Mouse (Mus musculus) thymus, postnatal 14 days (tissue): ENCODE results near the gene Mrpl10.

ENCODE experiments used
- DNase-seq: peaks from one replicate; pipeline ENCODE4 v3.0.0; 2021

Mrpl10 gene

DNA sequence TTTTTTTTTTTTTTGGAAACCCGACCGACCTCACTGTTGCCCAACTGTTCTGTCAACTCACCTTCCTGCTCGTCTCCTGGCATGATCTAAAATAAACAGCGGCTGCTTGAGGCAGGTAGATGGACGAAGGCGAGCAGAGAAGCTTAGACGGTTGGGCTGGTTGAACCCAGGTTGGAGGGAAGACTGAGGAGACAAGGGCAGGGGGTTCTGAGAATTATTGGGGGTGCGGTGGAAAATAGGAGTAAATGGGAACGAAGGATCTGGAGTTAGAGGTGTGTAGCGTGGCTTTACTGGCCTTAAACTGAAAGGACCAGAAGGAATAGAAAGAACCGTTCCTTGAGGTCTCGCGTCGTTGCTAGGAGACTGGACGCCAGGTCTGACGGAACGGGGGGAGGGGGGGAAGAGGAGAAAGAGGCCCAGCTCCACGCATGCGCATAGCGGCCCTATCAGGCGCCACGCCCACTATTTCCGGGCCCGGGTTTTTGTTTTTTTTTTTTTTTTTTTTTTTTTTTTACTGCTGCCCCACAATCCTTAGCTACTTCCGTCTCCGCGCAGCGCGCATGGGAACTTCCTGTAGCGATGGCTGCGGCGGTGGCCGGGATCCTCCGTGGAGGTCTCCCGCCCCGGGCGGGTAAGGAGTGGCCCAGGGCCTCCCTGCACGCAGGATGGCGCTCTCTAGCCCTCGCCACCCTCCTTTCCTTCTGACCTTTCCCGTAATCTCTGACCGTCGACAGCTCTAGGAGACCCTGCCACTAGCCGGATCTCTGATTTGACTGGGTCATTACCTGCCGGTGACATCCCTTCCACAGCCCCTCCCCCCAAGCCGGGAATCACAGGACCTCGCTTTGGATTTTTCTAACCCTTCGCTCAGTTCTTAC is at the start of gene Mrpl10, which contains the start of gene Lrrc46:
Mrpl10 (plus strand) TSS at position 539 of the 878 bp plus-strand sequence.
Lrrc46 (minus strand) TSS at position 386 of the 878 bp plus-strand sequence.
- DNase-seq: peak; percentile 93

DNA sequence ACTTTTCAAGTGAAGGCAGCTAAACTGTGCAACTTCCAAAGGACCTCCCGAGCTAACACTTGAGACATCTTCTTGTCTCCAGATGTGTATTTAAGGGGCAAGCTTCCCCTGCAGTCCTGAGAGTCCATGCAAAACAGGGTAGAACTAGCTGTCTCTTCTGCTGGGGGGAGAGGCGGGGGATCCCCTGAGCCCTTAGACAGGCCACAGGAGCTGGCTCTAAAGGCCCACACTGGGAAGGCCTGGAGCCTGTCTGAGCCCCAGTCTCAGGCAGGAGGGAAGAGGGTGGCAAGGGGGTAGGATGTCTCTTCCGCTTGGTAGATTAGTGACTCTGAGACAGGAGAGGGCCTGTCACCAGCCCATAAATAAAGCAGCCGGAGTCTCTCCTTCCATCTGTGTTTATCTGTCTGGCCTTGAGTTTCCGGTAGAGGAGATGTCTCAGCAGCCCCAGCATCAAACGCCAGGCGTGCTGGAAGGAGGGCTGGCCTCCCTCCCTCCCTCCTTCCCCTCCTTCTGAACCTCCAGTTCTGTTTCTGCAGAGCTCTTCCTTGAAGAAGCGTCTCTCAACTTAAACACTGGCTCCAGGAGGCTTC is 48.5 kb upstream of the Mrpl10 start:
- peak; percentile 56 for DNase-seq

DNA sequence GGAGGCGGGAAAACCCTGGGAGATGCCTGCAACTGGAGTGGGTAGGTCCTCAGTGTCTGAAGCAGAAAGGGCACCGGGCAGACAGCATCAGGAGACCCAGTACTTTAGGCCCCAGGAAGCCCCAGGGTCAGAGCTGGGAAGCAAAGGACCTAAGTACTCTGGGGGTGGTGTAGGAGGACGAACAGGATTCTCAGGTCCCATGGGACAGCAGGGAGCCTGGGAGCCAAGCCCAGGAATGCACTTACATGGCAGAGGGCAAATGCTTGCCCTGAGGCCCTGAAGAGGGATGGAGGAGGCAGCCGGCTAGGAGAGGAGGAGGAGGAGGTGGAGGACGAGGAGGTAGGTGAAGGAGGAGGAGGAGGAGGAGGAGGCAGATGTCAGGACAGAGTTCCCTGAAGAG is 46.3 kb upstream of the Mrpl10 start:
- no peak for DNase-seq

DNA sequence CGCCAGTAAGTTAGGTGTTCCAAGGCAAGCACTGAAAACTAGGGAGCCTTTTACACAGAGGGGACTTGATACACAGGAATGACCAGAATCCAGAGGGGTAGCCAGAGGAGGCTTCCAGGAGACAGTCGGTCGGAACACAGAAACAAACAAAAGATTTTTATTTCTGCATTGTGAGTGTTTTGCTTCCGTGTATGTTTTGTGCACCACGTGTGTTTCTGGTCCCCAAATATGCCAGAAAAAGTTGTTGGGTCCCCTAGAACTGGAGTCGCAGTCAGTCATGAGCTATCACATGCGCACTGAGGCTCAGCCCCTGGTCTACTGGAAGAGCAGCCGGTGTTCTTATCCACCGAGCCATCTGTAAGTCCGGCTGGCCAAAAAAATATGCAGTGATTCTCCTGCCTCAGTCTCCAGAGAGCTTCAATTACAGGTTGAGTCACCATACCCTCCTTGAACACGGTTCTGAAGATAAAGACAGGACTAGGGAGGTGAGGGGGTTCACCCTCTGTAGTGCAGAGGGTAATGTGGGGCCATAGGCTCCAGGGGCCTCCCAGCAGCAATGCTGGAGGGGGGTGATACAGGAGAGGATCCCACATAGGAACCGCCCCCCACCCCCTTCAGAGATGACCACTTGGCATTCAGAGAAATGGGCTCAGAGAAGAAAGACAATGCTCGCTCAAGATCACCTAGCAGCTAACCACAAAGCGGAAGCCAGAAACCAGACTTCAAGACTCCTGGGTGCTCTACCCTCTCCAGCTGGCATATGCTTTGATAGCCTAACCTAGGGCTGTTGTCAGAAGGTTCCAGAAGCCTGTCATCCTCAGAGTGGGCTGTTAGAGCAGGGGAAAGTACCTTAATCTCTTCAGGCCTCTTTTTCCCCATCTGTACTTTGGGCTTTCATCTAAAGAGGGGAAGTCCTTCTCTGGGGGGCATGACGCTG is 45.3 kb upstream of the Mrpl10 start:
- peak; percentile 80 for DNase-seq

DNA sequence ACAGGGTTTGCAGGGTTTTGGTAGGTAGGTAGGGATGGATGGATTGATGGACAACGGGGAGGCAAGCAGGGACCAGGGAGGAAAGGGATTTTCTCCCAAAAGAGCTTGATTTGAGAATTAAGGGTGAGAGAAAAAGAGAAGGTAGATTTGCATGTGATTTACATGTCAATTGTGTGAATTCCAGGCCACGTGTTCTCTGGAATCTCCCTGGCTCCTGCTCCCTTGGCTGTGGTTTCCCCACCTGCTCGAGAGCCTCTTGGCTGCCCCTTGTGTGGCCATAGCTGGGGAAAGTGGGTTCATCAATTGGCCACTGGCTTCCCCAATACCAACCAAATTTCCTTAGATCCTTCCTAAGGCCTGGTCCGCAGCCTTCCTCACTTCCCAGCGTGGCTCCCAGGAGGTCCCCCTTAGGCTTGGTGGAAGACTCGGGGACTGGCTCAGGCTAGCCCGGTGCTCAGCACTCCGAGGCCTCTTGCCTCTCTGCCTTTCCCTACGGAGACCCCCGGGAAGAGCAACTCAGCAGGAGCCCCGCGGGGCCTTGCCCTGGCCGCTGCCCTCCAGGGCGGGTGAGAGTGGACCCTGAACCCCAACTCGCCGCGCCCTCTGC is 44.5 kb upstream of the Mrpl10 start:
- no peak for DNase-seq

DNA sequence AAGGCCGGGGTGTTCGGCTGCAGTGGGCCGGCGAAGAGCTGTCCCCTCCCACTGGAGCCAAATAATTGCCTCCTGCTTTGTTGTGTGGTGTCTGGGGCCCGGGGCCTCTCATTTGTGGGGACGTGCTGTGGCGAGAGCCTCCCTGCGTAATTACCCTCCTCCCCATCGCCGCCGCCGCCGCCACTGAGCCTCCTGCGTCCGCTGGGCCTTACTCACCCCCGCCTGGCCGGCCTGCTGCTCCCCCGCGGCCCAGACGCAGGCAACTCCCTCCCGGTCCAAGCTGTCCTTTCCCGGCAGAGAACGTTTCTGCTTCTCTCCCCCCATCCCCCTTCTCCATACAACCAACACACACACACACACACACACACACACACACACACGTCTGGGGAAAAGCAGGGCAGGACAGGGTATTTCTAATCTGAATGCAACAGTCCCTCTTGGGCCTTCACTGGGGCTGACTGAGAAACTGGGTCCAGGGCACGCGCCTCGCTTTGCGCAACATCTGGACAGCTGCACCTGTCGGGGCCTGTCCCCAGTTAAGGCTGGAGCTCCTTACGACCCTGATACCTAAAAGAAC is 43.9 kb upstream of the Mrpl10 start:
- DNase-seq: peak; percentile 39

DNA sequence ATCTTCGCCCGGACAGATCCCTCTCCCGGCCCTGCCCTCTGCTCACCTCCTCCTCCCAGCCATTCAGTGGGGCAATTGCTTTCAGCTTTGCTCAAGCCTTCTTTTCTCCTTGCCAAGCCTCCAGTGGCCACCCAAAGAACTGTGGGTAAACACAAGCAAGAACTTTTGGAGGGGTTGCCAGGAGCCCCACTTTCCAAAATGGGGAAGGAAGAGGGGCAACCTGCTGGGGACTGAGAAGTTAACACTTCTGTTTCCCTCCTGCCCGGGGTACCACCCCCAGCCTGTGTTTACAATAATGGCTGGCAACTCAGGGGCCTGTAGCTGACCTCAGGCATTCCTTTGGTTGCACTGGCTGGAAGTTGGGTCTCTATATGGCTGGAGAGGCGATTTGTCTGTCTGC is 38.2 kb upstream of the Mrpl10 start:
- DNase-seq: no peak

DNA sequence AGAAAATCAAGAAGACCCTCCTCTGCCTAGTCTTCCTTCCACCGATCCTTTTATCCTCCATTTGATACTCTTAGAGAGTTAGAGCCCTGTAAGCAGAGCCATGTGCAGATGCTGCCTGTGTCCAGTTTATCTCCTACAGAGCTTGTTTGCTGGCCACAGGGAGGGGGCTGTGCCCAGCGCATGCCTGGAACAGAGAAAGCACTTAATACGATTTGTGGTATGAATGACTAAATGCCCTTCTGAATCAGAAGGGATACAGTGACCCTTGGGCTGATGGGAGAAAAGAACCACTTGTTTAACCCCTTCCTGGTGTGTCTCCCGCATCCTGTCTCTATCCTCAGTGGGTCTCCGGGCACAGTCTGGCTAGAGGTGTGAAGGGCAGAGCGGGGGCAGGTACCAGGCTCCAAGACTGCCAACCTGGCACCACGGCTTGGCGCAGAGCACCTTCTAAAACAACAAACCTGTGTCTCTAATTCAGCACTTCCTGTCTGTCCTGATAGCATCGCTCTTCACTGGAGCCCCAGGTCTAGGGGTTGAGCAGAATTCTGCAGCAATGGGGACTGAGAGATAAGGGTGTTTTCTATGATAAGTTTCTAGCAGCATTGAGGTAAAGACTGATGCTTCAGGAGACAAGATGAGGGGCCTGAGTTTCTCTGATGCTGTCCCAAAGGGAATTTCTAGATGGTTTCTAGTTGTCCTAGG is 34.1 kb upstream of the Mrpl10 start:
- peak; percentile 30 for DNase-seq

DNA sequence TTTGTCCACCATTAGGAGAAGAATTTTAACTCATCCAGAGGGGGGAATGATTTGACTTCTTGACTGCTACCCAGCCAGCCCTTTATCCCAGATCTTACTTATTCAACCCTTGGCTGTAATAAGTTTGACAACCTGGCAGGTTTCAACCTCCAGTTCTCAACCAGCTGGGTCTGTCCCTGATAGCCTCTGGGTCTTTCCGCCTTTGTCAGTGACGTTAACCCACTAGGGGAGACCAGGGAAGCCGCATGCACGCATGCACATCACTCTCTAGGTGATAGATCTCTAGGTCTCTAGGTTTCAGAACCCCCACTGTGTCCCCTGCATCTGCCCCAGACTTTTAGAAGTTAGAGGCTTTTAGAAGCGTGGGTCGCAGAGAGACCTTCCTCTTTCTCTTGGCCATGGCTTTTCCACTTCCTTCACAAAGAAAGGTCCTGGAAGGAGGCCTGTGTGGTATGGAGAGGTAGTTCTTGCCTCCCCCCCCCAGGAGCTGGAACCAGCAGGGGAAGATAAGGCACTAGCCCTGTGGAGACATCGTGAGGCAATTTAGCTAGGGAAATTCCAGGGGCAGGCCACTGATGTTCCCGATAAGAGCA is 32.1 kb upstream of the Mrpl10 start:
- DNase-seq: no peak

DNA sequence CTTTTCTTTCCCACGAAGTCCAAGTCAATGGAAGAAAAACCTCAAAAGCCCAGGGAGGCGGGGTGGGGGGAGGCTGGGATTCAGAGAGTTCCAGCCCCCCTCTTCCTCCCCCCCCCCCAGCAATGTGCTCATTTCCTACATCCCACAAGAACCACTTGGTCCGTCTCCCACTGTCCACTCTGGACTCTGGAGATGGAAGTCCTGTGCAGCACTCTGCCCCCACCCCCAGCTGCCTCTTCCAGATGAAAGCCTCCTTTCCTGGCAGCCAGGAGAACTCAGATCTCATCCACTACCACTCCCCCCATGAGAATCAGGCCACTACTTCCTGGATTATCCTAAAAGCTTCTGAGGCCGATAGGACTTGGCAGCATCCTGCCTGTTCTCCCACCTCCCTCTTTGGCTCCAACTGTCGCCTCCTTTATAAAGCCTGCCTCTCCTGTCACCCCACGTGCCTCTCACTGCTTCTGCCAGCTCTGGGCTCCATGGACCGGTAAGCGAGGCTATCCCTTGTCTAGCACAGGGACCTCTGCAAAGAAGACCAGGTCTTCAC is 28.2 kb upstream of the Mrpl10 start, which contains the start of gene Sp6:
Sp6 (plus strand) TSS at position 274 of the 550 bp plus-strand sequence.
- DNase-seq: no peak

DNA sequence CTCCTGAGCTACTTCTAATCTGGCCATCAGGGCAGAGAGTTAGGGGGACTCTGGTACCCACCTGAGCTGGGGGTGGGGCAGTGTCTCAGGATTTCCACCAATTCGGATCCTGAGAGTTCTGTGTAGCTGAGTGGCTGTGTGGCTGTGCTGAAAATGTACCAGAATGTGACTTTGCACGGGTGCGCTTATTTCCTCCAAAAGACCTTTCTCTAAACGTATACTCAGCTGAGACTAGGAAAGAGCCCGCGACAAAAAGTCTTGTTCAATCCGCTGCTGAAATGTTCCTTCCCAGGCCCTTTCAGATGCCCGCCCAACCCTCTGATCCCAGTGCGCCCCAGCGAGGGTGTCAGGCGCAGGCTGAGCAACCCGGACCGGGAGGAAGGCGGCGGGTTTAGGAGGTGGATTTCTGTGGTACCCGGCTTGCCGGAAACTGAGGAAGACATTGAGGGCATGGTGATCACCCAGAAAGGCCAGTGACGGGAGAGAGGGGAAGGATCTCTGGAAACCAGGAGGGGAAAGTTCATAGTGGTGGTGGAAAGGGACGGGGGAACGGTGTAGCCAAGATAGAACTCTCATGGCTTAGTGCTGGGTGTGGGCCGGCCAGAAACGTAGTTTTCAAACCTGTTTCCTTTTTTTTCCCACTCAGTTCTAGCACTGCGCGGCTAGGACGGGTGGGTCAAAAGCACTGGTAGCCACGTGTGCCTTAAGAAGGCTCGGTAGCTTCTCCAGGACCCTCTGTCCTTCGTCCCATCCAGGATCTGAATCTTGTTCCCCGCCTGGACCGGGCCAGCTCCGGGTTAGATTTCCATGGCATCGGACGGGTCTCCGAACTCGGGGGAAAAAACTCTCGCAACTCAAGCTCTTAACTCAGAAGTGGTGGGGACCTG is 23.4 kb upstream of the Mrpl10 start:
- peak; percentile 23 for DNase-seq

DNA sequence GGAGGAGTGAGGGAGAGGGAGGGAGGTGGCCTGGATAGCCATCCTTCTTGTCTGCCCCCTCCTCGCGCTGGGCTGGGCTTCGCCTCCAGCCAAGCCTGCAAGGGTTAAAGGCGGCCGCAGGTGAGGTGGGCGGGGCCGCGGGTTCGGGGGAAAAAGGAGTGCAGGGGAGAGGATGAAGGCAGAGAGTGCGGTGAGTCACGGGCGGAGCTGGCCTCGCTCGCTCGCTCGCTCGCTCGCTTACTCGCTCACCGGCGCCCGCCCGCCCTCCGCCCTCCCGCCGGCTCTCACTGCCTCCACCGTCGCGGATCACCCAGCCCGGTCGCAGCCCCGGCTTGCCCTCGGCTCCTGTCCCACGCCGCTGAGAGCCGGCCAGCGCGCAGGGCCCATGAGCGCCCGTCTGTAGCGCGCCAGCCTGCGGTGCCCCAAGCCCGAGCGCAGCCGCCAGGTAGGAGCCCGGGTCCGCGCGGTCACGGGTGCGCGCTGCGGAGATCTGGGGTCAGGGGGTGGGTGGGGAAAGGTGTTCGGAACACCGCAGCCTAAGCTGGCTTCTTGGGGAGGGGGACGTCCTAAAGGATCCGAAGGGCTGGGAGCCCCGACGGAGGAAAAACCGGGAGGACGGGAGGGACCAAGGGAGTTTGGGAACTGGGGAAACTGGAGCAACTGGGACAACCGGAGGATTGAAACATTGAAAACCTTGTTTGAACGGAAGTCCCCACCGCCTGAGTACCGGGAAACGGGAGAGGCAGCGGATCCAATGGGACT is 22.6 kb upstream of the Mrpl10 start:
- DNase-seq: peak; percentile 70

DNA sequence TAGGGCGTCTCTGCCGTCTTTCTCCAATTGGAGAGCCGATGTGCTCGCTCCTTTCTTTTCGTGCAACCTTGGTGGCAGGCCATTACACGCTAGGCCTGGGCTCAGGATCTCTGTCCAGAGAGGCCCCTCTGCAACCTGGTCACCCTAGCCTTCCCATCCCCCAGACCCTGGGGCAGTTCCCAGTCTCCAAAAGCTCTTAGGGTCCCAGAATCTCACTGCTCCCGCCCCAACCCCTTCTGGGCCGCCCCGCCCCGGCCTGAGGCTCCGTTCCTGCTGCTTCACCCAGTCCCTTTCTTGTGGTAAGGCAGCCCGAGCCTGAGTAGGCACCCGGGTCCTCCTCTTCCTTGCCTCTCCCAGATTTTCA is 22.0 kb upstream of the Mrpl10 start:
- no peak for DNase-seq

DNA sequence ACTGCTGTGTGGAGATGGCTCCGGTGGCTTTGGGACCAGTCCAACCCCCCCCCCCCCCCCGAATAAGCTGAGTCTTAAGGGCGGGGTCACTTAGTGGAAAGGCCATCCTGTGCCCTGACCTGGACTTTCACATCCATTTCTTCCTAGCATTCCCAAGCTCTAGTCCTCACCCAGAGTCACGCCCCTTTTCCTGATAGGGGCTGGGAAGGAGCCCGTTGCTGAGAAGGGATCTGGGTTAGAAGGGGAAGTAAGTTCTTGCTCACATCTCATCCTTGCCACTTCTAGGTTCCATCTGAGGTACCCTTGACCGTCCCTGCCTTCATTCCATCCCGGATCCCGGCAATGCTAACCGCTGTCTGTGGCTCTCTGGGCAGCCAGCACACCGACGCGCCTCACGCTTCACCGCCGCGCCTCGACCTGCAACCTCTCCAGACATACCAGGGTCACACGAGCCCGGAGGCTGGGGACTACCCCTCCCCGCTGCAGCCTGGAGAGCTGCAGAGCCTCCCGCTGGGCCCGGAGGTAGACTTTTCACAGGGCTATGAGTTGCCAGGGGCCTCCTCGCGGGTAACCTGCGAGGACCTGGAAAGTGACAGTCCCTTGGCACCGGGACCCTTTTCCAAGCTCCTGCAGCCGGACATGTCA is 20.1 kb upstream of the Mrpl10 start:
- peak; percentile 41 for DNase-seq

DNA sequence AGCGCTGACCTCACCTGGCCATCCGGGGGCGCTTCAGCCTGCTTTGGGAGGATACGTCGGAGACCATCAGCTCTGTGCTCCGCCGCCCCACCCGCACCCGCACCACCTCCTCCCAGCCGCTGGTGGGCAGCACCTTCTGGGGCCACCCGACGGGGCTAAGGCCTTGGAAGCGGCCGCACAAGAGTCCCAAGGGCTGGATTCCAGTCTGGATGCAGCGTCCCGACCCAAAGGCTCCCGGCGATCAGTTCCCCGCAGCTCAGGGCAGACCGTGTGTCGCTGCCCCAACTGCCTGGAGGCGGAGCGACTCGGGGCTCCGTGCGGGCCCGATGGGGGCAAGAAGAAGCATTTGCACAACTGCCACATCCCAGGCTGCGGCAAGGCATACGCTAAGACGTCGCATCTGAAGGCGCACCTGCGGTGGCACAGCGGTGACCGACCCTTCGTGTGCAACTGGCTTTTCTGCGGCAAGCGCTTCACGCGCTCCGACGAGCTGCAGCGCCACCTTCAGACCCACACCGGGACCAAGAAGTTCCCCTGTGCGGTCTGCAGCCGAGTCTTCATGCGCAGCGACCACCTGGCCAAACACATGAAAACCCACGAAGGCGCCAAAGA is 19.4 kb upstream of the Mrpl10 start:
- DNase-seq: peak; percentile 93

DNA sequence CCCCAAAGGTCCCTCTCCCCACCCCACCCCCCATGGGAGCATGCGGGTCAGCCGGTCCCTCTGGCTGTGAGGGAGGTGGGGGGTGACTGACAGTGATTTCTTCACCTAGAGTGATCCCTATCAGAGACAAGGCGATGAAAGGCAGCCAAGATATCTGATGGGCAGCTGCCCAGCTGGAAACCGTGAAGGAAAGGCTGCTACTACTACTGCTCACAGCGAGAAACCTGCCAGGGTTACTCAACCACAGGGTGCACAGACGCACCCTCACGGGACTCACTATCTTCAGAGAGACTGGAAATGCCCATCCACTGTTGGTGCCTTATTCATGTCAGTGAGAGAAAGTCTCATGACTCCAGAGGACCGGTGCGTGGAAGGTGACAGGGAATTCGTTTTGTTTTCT is 16.4 kb upstream of the Mrpl10 start:
- DNase-seq: no peak

DNA sequence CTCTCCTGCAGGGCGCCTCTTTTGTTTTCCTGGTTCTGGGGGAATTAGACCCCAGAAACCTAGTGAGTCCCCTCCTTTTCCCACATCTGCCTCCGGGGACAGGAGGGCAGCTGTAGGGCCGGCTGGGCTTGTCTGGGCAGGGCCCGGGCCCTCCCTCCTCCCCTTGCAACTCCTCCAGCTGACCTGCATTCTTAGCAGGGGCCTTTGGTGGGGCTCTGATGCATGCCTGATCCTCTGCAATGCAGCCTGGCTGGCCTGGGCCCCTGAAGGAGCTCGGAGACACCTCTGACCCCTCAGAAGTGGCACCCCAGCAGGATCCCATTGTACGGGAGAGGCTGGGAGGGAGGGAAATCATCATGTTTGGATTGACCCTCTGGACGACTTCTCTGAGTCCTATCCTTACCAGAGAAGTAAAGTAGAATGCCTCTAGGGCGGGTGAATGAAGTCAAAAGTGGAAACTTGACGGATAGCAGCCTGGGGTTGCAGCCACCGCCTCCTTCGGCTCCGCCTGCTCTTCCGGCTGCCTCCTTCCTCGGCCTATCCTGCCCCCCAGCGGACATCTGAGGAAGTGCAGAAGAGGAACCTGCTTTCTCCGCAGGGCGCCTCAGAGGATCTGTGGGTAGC is 15.5 kb upstream of the Mrpl10 start:
- DNase-seq: peak; percentile 95
